Mouse (Mus musculus) C2C12 (cell line): ENCODE data around the gene Zfp423. TPM values are rescaled to one million over a fixed set of nuclear protein-coding genes. Genes with fewer than 3 reads are reported as not detected.

Experiments
- H3K27me3 ChIP-seq: one replicate; pipeline ENCODE4 v1.6.1; 2011; ENCODE audit not compliant: control insufficient read depth, insufficient read depth, insufficient read length
- H3K36me3 ChIP-seq: one replicate; pipeline ENCODE4 v1.6.1; 2011; ENCODE audit not compliant: control insufficient read depth, insufficient read depth
- H3K4me3 ChIP-seq: one replicate; pipeline ENCODE4 v1.5.1; 2011; ENCODE audit warnings: mild to moderate bottlenecking, control low read depth; ENCODE audit not compliant: poor library complexity, insufficient read depth, severe bottlenecking
- H3K79me2 ChIP-seq: one replicate; pipeline ENCODE4 v1.6.1; 2011; ENCODE audit not compliant: control insufficient read depth, insufficient read depth
- H3K79me3 ChIP-seq: one replicate; pipeline ENCODE4 v1.6.1; 2011; ENCODE audit warnings: low read depth, control low read depth
- H3ac ChIP-seq: one replicate; pipeline ENCODE3; 2011; ENCODE audit warnings: low read depth; ENCODE audit not compliant: control insufficient read depth, insufficient read length
- CEBPB ChIP-seq: IDR thresholded peaks from one replicate; pipeline ENCODE4 v1.6.1; 2011; ENCODE audit warnings: low read depth, mild to moderate bottlenecking, control low read depth, moderate library complexity
- CTCF ChIP-seq: IDR thresholded peaks from one replicate; pipeline ENCODE4 v1.5.1; 2011; ENCODE audit not compliant: control insufficient read depth, insufficient read depth, insufficient read length
- FOSL1 ChIP-seq: IDR thresholded peaks from one replicate; pipeline ENCODE4 v1.8.0; 2011; ENCODE audit warnings: mild to moderate bottlenecking, low read length; ENCODE audit not compliant: poor library complexity, insufficient read depth, severe bottlenecking
- MAX ChIP-seq: IDR thresholded peaks from one replicate; pipeline ENCODE4 v1.6.1; 2011; ENCODE audit warnings: mild to moderate bottlenecking, control low read depth
- MYOD1 ChIP-seq: IDR thresholded peaks from one replicate; pipeline ENCODE4 v1.6.1; 2011; ENCODE audit warnings: low read depth; ENCODE audit not compliant: control insufficient read depth, insufficient read length
- MYOG ChIP-seq: IDR thresholded peaks from one replicate; pipeline ENCODE4 v1.6.1; 2011; ENCODE audit not compliant: control insufficient read depth, insufficient read length; ENCODE audit errors: extremely low read depth
- USF1 ChIP-seq: IDR thresholded peaks from one replicate; pipeline ENCODE4 v1.6.1; 2011; ENCODE audit warnings: low read depth, mild to moderate bottlenecking, control low read depth, moderate library complexity
- polyA plus RNA-seq: library from polyadenylated mRNA; unstranded; fragments of >200 nt; fragmentation: generic; extraction: Trizol; gene quantifications from one replicate; pipeline ENCODE4 v1.2.1, GENCODE M21; 2012; ENCODE audit warnings: missing spikeins

The Zfp423 gene
- polyA plus RNA-seq, 1 experiment = 0.14 TPM

DNA sequence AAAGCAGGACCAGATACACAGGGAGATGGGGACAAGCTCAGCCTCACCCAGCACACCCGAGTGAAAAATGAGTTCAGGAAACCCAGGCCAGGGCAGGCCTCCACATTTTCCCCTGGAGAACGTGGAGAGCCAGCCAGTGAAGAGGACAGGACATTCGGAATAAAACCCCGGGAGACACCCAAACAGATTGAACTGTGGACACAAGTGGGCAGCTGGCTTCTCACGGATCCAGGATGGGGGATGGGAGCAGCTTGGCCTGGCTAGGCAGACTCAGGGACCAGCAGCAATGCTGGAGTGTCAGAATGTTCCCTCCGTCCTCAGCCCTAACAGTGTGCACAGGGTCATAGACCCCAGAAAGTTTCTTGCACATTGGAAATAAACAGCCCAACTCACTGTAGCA lies 18.7 kb downstream of the Zfp423 start:
- Histone ChIP-seq H3K36me3 (no peaks in the 10 kb centered on the region), H3K79me2 (no peaks in the 10 kb centered on the region), H3K27me3 (peaks cover 4% of the 10 kb centered on the region), H3ac (no peak overlapping the region), H3K79me3 (no peaks in the 10 kb centered on the region), H3K4me3 (no peak overlapping the region)
- TF ChIP-seq CTCF (no peak), MAX (no peak), MYOG (no peak), FOSL1 (no peak), USF1 (no peak), MYOD1 (no peak), CEBPB (no peak)

DNA sequence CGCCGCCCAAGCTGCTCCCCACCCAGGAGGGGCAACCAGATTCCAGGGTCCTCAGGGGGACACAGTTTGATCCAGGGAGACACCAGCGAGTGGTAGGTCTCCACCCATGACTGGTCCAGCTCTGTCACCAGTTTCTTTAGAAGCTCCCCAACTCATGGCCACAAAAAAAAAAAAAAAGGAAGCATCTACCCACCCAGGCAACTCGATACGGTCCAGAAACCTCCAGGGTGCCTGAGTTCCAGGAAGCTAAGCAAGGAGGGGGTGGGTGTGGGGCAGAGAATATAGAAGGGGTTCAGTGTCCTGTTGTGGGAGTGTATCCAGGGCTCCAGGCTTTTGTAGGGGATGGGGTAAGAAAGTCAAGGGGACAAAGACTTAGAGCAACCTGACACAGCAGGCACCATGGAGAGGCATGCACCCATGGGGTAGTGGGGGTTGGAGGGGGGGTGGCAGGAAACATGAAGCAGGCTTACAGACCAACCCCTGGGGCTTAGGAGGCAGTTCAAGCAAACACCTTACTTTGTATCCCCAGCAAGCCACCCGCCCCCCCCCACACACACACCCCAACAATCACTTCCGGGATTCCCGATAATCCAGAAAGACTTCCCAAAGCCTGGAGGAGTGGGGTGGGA lies 20.0 kb downstream of the Zfp423 start:
- H3K4me3 ChIP-seq = no peak overlapping the region

DNA sequence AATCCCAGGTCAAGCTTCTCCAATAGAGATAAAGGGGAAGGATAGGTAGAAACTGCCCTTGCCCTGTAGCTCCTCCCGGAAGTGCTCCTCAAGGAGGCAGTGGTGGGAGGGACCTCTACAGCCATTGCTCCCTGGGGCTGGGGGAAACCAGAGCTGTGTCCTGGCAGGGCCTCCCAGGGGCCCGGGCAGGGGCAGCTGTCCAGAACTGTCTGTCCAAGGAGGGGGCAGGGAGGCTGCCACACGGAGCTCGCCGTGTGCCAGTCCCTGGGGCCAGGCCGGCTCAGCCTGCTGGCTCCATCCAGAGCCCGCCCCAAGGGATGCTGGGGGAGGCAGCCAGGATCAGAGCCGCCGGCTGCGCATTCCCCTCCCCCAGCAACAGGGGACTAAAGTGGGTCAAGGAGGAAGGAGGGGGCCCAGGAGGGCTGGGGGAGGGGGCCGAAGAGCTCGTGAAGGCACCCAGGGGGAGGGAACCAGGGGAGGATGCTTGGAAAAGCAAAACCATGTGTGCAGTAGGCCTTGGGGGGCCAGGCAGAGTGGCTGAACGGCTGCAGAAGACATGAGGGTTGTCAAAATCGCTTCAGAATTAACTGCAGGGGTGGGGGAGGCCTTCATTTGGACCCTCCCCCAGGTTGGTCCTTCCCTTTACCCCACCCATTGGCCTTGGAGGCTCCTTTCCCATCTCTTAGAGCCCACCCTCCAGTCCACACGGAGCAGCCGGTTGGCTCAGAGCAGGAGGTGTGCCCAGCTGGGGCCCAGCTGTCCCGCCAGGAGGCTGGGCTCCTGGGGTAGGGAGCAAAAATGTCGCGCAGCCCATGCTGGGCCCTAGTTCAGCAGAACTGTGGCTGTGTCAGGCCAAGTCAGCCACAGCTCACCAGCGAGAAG lies 20.8 kb downstream of the Zfp423 start:
- H3ac ChIP-seq = no peak overlapping the region
- H3K27me3 ChIP-seq = no peaks in the 10 kb centered on the region
- H3K36me3 ChIP-seq = no peaks in the 10 kb centered on the region
- H3K4me3 ChIP-seq = no peak overlapping the region
- H3K79me2 ChIP-seq = no peaks in the 10 kb centered on the region
- H3K79me3 ChIP-seq = no peaks in the 10 kb centered on the region
- TF ChIP-seq CEBPB = no peak
- no peak for TF ChIP-seq MYOD1
- no peak for TF ChIP-seq MAX
- TF ChIP-seq USF1 = no peak

More for the DNA sequence above, 20.0 kb downstream of the Zfp423 start:
- TF ChIP-seq MAX (no peak), FOSL1 (no peak), CTCF (no peak), CEBPB (no peak), MYOG (no peak), USF1 (no peak)
- Histone ChIP-seq H3ac (no peak overlapping the region), H3K36me3 (no peaks in the 10 kb centered on the region), H3K27me3 (no peaks in the 10 kb centered on the region), H3K79me2 (no peaks in the 10 kb centered on the region), H3K79me3 (no peaks in the 10 kb centered on the region)

DNA sequence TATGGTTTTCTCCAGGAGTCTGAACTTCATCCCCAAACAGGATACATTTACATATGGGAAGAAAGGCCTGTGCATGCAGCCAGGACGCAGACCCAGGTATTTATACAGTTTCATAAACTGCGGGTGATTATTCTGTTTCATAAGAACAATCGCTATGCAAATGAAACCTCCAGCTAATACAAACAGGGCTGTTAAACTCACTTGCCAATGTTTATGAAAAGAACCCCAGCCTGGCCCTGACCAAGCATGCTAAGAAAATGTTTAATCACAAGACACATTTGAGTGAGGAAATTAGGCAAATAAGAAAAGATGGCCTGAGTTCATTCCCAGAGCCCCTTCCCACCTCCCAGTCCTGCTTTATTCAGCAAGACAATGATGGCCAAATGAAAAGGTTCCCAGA lies 22.2 kb downstream of the Zfp423 start:
- no peak overlapping the region for H3ac ChIP-seq
- no peak for TF ChIP-seq MYOG
- TF ChIP-seq MYOD1 = no peak

DNA sequence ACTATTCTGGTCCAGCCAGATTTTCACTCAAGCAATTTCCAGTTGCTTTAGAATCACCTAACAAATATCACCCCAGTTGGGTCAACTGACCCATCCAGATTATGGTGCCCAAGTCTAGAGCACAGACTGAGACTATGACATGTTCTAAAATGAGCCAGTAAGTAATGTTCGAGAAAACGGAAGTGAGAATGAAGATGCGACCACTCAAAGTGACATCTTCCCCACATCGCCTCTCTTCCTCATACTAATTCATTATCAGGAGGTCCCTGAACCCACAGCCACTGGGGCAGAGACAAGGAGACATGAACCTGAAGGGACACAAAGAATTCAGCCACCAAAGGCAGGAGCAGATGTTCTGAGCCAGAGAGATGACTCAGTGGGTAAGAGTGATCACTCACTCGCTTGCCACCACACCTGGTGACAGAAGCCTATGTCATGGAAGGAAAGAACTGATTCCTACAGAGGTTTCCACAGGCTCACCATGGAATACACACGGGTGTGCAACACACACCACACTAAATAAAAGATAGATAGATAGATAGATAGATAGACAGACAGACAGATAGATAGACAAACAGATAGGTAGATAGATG lies 24.2 kb downstream of the Zfp423 start:
- Histone ChIP-seq H3K27me3 (no peaks in the 10 kb centered on the region), H3K36me3 (no peaks in the 10 kb centered on the region), H3ac (no peak overlapping the region), H3K4me3 (no peak overlapping the region), H3K79me3 (no peaks in the 10 kb centered on the region), H3K79me2 (no peaks in the 10 kb centered on the region)
- no peak for TF ChIP-seq MYOD1
- no peak for TF ChIP-seq FOSL1
- TF ChIP-seq CEBPB = no peak
- TF ChIP-seq CTCF = no peak
- TF ChIP-seq USF1 = no peak
- TF ChIP-seq MAX = no peak
- no peak for TF ChIP-seq MYOG

More for the DNA sequence above, 22.2 kb downstream of the Zfp423 start:
- Histone ChIP-seq H3K79me3 (no peaks in the 10 kb centered on the region), H3K4me3 (no peak overlapping the region), H3K27me3 (no peaks in the 10 kb centered on the region), H3K79me2 (no peaks in the 10 kb centered on the region), H3K36me3 (no peaks in the 10 kb centered on the region)

DNA sequence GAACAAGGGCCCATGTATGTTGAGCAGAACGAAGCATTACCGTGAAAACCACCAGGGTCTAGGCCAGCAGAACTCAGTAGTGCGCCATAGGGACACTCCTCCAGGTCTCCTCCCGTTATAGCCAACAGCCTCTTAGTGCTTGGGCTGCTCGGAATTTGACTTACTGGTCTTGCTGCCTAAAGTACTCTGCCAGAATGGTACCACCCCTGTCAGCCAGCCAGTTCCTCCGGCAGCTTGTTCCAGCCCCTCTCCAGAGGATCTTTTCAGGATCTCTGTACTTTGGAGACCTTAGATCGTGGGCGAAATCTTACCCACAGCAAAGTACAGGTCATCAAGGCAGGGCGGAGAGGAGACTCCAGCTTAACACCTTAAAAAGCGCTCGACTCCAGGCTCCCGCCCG lies 25.2 kb downstream of the Zfp423 start:
- no peaks in the 10 kb centered on the region for H3K79me2 ChIP-seq
- no peak overlapping the region for H3K4me3 ChIP-seq
- no peaks in the 10 kb centered on the region for H3K36me3 ChIP-seq
- TF ChIP-seq FOSL1 = no peak
- TF ChIP-seq MAX = no peak
- TF ChIP-seq USF1 = no peak
- no peak for TF ChIP-seq MYOD1
- TF ChIP-seq CTCF = no peak
- TF ChIP-seq CEBPB = no peak
- TF ChIP-seq MYOG = no peak
- no peaks in the 10 kb centered on the region for H3K27me3 ChIP-seq
- H3ac ChIP-seq = no peak overlapping the region
- H3K79me3 ChIP-seq = no peaks in the 10 kb centered on the region
